Mouse (Mus musculus) lung, embryonic 15.5 days (tissue): ENCODE data around the gene Psmb1. TPM values are rescaled to one million over a fixed set of nuclear protein-coding genes. Genes with fewer than 3 reads are reported as not detected.

ENCODE experiments used
- ATAC-seq: fragments of 200-750 bp; cut with Nextera tagmentation; 2 replicates; pipeline ENCODE4 v1.8.0; 2017; ENCODE audit warnings: moderate number of reproducible peaks, borderline replicate concordance; ENCODE audit not compliant: low FRiP score, low TSS enrichment; ENCODE audit errors: extremely low read depth
- H3K27ac ChIP-seq: fragments of 300-500 bp; sonication (generic); 2 replicates; pipeline ENCODE4 v1.5.1; 2015; ENCODE audit warnings: moderate library complexity, mild to moderate bottlenecking, inconsistent platforms
- H3K27me3 ChIP-seq: fragments of 300-500 bp; sonication (generic); 2 replicates; pipeline ENCODE4 v1.6.1; 2015; ENCODE audit warnings: inconsistent platforms
- H3K36me3 ChIP-seq: fragments of 300-500 bp; sonication (generic); 2 replicates; pipeline ENCODE4 v1.6.1; 2015; ENCODE audit warnings: inconsistent platforms
- H3K4me1 ChIP-seq: fragments of 300-500 bp; sonication (generic); 2 replicates; pipeline ENCODE4 v1.6.1; 2015; ENCODE audit warnings: inconsistent platforms
- H3K4me2 ChIP-seq: fragments of 300-500 bp; sonication (generic); 2 replicates; pipeline ENCODE4 v1.6.1; 2015; ENCODE audit warnings: inconsistent platforms, mild to moderate bottlenecking, moderate library complexity
- H3K4me3 ChIP-seq: fragments of 300-500 bp; sonication (generic); 2 replicates; pipeline ENCODE4 v1.5.1; 2015; ENCODE audit warnings: mild to moderate bottlenecking, inconsistent platforms
- H3K9ac ChIP-seq: fragments of 300-500 bp; sonication (generic); 2 replicates; pipeline ENCODE4 v1.6.1; 2015; ENCODE audit warnings: inconsistent platforms
- H3K9me3 ChIP-seq: fragments of 300-500 bp; sonication (generic); 2 replicates; pipeline ENCODE4 v1.6.1; 2016; ENCODE audit warnings: inconsistent platforms
- WGBS: fragments of 180-500 bp; shearing (Covaris S2); methylation state at CpG from one replicate; pipeline ENCODE4 v1.1.7; 2015; 5-methylcytosine and 5-hydroxymethylcytosine counted together
- polyA plus RNA-seq: library from polyadenylated mRNA; unstranded; fragments of >200 nt; fragmentation: Nextera tagmentation; extraction: Ambion mirVana; gene quantifications from 2 replicates; pipeline ENCODE4 v1.2.1, GENCODE M21; 2015

The Psmb1 gene
- polyA plus RNA-seq, 1 experiment from 2014 or later = 262 TPM

DNA sequence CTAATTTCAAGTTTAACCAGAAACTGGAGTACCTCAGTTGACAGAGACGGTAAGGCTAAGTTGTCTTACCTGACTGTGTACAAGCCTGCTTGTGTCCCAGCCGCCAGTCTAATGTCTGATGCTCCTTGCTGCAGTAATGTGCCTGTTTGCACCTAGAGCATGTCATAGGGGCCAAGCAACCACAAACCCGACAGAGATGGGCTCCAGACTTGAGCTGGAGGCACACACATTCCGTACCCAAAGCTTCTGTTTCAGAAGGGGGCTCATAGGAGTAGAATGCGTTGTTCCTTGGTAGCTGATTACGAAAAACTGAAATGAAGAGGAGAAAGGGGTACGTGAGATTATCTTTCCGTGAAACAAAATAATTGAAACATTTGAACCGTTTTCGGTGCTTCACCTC lies 26.8 kb upstream of the Psmb1 start:
- Histone ChIP-seq H3K4me3 (peak overlapping the region; percentile 68), H3K9ac (peak overlapping the region; percentile 80), H3K27me3 (no peaks in the 10 kb centered on the region), H3K4me2 (peak overlapping the region; percentile 89), H3K27ac (no peak overlapping the region), H3K36me3 (peaks cover 30% of the 10 kb centered on the region), H3K4me1 (peaks cover 19% of the 10 kb centered on the region), H3K9me3 (no peaks in the 10 kb centered on the region)
- no peak for ATAC-seq
- 9% methylated on average over 10 of the region's 10 CpGs for WGBS

DNA sequence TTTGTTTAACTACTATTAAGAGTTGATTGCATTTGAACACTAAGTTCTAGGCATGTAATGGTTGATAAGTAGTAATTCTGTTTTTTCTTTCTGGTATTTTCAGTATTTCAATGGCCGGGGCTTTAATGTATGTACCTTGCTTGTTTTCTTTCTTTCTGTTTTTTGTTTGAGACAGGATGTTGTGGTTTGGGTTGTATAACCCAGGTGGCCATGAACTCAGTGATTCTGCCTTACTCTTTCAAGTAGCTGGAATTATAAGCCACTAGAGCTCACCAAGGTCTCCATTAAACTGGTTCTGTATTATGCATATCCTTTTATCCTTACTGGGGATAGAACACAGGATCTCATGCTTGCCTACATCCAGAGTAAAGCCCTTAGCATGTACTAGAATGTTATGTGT lies 19.2 kb upstream of the Psmb1 start:
- no peaks in the 10 kb centered on the region for H3K4me1 ChIP-seq
- ATAC-seq = no peak
- peaks cover 85% of the 10 kb centered on the region for H3K36me3 ChIP-seq
- H3K9me3 ChIP-seq = no peaks in the 10 kb centered on the region
- H3K4me2 ChIP-seq = no peak overlapping the region
- H3K9ac ChIP-seq = no peak overlapping the region
- WGBS = 94% methylated on average over 1 of the region's 1 CpGs
- H3K4me3 ChIP-seq = no peak overlapping the region
- H3K27ac ChIP-seq = no peak overlapping the region
- no peaks in the 10 kb centered on the region for H3K27me3 ChIP-seq

DNA sequence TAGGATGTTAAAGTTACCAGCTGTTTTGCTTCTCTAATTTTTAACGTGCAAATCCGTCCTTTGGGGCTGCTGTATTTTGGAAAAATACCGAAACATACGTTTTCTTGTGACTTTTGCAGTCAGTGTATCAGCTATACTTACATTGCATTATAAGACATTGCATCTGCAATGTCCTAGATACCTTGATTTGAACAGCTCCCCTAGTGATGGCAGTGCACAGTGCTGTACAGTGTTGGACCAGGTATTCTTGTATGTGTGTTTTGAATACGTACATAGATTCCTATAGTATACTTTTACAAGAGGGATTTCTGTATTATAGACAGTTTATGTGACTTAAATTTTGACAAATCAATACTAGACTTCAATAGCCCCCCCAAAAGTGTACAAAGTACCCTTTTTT lies 18.6 kb upstream of the Psmb1 start:
- 90% methylated on average over 5 of the region's 5 CpGs for WGBS
- ATAC-seq = no peak
- H3K9me3 ChIP-seq = no peaks in the 10 kb centered on the region
- no peak overlapping the region for H3K4me3 ChIP-seq
- H3K27ac ChIP-seq = no peak overlapping the region
- H3K4me2 ChIP-seq = no peak overlapping the region
- H3K36me3 ChIP-seq = peaks cover 87% of the 10 kb centered on the region
- no peaks in the 10 kb centered on the region for H3K27me3 ChIP-seq
- no peak overlapping the region for H3K9ac ChIP-seq
- no peaks in the 10 kb centered on the region for H3K4me1 ChIP-seq

GRCm38 (mm10) chr17:15517776-15518175 lies 18.2 kb upstream of the Psmb1 start:
- WGBS = 62% methylated on average over 5 of the region's 5 CpGs
- no peaks in the 10 kb centered on the region for H3K9me3 ChIP-seq
- no peaks in the 10 kb centered on the region for H3K4me1 ChIP-seq
- no peaks in the 10 kb centered on the region for H3K27me3 ChIP-seq
- peaks cover 83% of the 10 kb centered on the region for H3K36me3 ChIP-seq
- ATAC-seq = no peak; the same call in 1 of the 2 replicates
- no peak overlapping the region for H3K27ac ChIP-seq
- no peak overlapping the region for H3K9ac ChIP-seq
- no peak overlapping the region for H3K4me2 ChIP-seq
- no peak overlapping the region for H3K4me3 ChIP-seq

DNA sequence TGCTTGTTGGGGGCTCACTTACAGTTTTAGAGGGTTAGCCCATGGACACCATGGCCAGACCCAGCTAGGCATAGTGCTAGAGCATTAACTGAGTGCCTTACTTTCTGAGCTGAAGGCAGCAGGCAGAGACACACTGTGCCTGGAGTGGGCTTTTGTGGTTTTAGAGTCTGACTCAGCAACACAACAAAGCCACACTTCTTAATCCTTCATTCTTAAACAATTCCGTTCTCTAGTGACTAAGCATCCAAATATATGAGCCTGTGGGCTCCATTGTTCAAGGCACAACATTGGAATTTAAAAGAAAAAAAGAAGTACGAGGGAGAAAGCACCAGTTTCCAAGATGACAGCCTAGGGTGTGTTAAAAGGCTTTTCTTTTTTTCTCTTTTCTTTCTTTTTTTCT lies 11.1 kb upstream of the Psmb1 start:
- Histone ChIP-seq H3K4me1 (no peaks in the 10 kb centered on the region), H3K4me2 (no peak overlapping the region), H3K9me3 (no peaks in the 10 kb centered on the region), H3K27me3 (no peaks in the 10 kb centered on the region), H3K27ac (no peak overlapping the region), H3K36me3 (peaks cover 88% of the 10 kb centered on the region), H3K4me3 (no peak overlapping the region), H3K9ac (no peak overlapping the region)
- WGBS = 85% methylated on average over 2 of the region's 2 CpGs
- no peak for ATAC-seq

GRCm38 (mm10) chr17:15498753-15499113 lies 818 bp downstream of the Psmb1 start:
- Histone ChIP-seq H3K27ac (peak overlapping the region; percentile 95), H3K4me2 (peak overlapping the region; percentile 79), H3K9me3 (no peaks in the 10 kb centered on the region), H3K36me3 (peaks cover 10% of the 10 kb centered on the region), H3K4me1 (peaks cover 34% of the 10 kb centered on the region), H3K4me3 (peak overlapping the region; percentile 93), H3K9ac (peak overlapping the region; percentile 80; the same call in 1 of the 2 replicates), H3K27me3 (no peaks in the 10 kb centered on the region)
- WGBS = 36% methylated on average over 7 of the region's 7 CpGs
- ATAC-seq = no peak

DNA sequence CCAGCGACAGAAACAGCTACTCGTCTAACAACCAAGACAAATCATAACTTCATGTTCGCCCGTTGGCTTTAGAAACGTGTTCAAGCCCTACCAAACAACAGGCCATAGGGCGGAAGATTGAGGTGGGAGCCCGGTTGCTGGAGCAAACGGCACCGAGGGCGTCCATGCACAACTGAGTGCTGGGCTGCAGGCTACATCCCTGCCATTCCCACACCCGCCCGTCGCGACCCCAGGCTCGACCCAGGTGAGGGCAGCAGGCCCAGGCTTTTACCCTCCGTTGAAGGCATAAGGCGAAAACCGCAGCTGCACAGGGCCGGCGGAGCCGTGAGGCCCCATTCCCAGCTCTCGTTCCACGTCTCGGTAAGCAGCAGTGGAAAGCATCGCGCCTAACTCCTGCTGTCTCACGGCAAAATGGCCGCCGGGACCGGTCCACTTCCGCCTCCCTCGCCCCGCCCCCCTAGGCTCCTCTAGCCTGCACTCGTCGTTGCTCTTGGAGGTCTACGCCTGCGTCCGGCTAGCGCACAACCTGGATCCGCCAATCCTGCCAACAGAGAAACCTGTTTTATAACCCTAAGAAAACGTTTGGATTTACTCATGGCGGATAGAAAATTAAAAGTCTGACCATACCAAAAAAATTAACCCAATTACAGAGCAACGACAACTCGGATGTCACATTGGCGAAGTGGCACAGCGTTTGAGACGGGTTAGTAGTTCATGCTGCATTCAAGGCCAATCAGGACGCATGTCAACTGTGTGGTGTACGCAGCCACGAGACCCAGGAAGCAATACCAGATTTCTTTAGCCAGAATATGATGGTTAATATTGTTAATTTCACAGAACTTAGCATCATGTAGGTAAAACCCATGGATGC lies 1.4 kb downstream of the Psmb1 start:
- peak overlapping the region; percentile 93 for H3K4me3 ChIP-seq
- H3K36me3 ChIP-seq = peaks cover 13% of the 10 kb centered on the region
- H3K9ac ChIP-seq = peak overlapping the region; percentile 80
- H3K27ac ChIP-seq = peak overlapping the region; percentile 95
- ATAC-seq = peak; percentile 92
- WGBS = under 1% methylated on average over 50 of the region's 50 CpGs
- H3K27me3 ChIP-seq = no peaks in the 10 kb centered on the region
- H3K4me2 ChIP-seq = peak overlapping the region; percentile 79
- H3K9me3 ChIP-seq = no peaks in the 10 kb centered on the region
- H3K4me1 ChIP-seq = peaks cover 34% of the 10 kb centered on the region

- no peaks in the 10 kb centered on the region for H3K9me3 ChIP-seq
- 87% methylated on average over 7 of the region's 7 CpGs for whole genome bisulfite sequencing
- H3K36me3 ChIP-seq = peaks cover 51% of the 10 kb centered on the region
- no peak overlapping the region for H3K4me3 ChIP-seq
- H3K4me2 ChIP-seq = no peak overlapping the region
- H3K4me1 ChIP-seq = no peaks in the 10 kb centered on the region
- no peaks in the 10 kb centered on the region for H3K27me3 ChIP-seq
- no peak for ATAC-seq
- no peak overlapping the region for H3K27ac ChIP-seq
- no peak overlapping the region for H3K9ac ChIP-seq
Measured at GRCm38 (mm10) chr17:15490542-15490941, 9.0 kb downstream of the Psmb1 start.

- no peak for ATAC-seq
- WGBS = 85% methylated on average over 4 of the region's 4 CpGs
- Histone ChIP-seq H3K9ac (no peak overlapping the region), H3K9me3 (no peaks in the 10 kb centered on the region), H3K4me2 (no peak overlapping the region), H3K27me3 (no peaks in the 10 kb centered on the region), H3K4me3 (no peak overlapping the region), H3K36me3 (peaks cover 72% of the 10 kb centered on the region), H3K27ac (no peak overlapping the region), H3K4me1 (no peaks in the 10 kb centered on the region)
Measured at GRCm38 (mm10) chr17:15472671-15473070, 26.9 kb downstream of the Psmb1 start.

- no peak for ATAC-seq
- no peak overlapping the region for H3K4me2 ChIP-seq
- no peaks in the 10 kb centered on the region for H3K27me3 ChIP-seq
- no peak overlapping the region for H3K27ac ChIP-seq
- H3K9ac ChIP-seq = no peak overlapping the region
- no peaks in the 10 kb centered on the region for H3K4me1 ChIP-seq
- no peaks in the 10 kb centered on the region for H3K9me3 ChIP-seq
- H3K4me3 ChIP-seq = no peak overlapping the region
- peaks cover 26% of the 10 kb centered on the region for H3K36me3 ChIP-seq
- 20% methylated on average over 5 of the region's 5 CpGs for WGBS
Measured at GRCm38 (mm10) chr17:15467669-15468068, 31.9 kb downstream of the Psmb1 start.

DNA sequence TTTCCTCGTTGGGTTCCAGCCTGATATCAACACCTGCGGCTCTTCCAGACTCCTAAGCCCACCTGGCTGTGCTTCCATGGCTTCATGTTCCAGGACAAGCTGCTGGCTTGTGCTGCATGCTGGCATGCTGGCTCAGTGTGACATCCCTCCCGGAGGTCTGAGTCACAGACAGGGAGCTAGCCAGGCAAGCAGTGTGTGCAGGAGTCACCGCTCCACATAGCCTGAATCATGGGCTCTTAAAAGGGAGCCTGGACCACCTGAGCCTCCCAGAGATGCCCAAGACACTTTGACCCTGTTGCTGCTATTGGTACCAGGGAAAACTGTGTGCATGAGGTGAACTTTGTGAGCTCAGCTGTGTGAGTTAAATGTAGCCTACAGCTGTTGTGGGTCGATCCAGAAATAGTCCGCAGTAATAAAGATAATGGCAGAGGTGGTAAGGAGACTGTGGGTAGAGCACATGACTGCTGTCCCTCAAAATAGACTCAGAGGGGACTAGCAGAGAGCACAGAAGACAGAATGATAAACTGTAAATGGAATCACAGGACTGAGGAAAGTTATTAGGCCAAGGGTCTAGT lies 37.5 kb downstream of the Psmb1 start:
- 89% methylated on average over 6 of the region's 6 CpGs for WGBS
- H3K4me2 ChIP-seq = no peak overlapping the region
- no peaks in the 10 kb centered on the region for H3K4me1 ChIP-seq
- peaks cover 3% of the 10 kb centered on the region; the same call in 1 of the 2 replicates for H3K36me3 ChIP-seq
- no peak overlapping the region for H3K9ac ChIP-seq
- H3K4me3 ChIP-seq = no peak overlapping the region
- H3K27ac ChIP-seq = no peak overlapping the region
- H3K27me3 ChIP-seq = no peaks in the 10 kb centered on the region
- no peaks in the 10 kb centered on the region for H3K9me3 ChIP-seq
- ATAC-seq = no peak

DNA sequence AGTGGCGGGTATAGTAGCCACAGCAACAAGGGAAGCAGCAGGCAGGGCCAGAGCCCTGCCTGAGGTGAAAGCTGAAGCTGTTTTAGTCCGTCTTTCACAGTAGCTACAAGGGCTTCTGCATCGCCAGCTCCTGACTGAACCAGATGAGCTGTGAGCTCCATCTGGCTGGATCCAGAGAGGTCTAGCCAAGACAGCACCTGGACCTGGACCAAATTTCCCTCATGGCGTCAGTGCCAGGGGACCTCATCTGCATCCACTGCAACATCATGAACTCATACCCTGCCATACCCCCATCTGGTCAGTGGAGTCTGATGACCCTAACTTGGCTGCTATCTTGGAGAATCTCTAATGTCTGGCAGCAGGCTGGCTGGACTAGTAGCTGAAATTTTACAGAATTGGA lies 39.8 kb downstream of the Psmb1 start:
- no peaks in the 10 kb centered on the region for H3K4me1 ChIP-seq
- no peak for ATAC-seq
- no peak overlapping the region for H3K27ac ChIP-seq
- no peak overlapping the region for H3K4me3 ChIP-seq
- H3K9ac ChIP-seq = no peak overlapping the region
- H3K36me3 ChIP-seq = no peaks in the 10 kb centered on the region
- no peak overlapping the region for H3K4me2 ChIP-seq
- no peaks in the 10 kb centered on the region for H3K27me3 ChIP-seq
- H3K9me3 ChIP-seq = no peaks in the 10 kb centered on the region
- WGBS = 70% methylated on average over 4 of the region's 4 CpGs
